Mouse (Mus musculus) retina, embryonic 14.5 days (tissue): ENCODE data around the gene Actr6.

Experiments
- DNase-seq: peaks from one replicate; pipeline ENCODE4 v3.0.0-alpha.2; 2015; ENCODE audit warnings: low spot score

Gene Actr6

DNA sequence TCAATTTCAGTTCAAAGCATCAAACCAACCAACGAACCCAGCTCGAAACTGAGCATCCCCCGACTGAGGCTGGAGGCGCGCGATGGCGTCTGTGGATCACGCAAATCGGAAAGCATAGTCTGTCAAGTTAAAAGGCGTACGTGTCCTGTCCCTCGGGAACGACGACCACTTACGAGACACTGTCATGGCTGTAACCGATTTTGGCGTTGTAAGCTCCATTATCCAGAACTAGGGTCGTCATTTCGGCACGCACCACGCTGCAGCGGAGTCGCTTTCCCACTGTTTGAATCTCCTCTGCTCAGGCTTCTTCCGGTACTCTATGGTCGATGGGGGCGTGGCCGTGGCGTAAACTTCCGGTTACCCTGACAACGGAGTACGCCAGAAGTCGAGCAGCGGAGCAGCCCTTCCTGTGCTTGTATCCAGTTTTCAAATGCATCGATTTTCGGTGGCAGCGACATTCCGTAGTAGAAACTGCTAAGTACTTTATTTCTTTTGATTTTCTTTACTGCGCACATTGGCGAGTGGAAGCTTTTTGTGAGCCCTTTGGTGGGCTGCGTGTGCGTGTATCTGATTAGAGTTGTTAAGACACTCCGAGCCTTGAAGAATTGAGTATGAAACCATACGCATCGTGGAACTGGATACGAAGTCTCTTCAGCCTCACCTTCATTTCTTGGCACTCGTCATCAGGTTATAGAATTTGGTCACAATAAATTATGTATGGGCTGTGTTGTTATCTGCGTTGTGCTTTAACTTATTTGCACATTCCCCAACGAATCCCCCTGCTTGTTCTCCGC is at the start of gene Actr6:
Actr6 (minus strand) TSS at position 295 of the 794 bp plus-strand sequence.
- DNase-seq, result peak; percentile 96

DNA sequence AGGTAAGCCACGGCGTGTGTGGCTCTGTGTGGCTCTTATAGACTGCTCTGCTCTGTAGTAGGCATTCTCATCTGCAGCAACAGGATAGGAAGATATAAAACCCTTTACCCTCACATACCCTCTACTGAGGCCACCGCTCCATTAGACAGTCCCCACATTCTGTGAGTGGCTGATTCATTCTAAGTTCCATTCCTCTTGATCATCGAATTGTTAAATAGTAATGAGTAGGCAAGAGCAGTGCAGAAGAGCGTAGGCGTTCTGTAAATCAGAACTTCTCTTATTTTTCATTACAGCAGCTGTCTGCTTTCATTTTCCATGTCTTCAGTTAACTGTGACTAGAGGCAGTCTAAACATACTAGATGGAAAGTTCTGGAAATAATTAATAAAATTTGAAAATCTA is 43.9 kb upstream of the Actr6 start:
- no peak for DNase-seq

DNA sequence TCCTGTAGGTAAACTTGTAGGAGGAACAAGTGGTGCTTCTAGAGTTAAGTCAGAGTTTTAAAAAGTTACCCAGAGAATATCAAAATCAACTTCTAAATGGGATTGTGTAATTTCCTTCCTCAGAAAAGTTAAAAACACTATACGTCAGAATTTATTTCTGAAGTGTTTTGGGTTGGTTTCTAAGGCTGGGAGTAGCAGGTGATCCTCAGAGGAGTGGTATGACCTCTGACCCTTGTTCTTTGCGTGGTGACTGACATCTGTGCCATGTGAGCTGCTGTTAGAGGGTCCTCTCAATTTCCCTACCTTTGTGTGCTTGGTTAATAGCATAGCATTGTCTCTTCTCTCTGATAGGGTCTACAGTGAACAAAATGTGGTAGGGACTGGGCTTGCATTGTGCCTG is 39.8 kb upstream of the Actr6 start:
- no peak for DNase-seq

DNA sequence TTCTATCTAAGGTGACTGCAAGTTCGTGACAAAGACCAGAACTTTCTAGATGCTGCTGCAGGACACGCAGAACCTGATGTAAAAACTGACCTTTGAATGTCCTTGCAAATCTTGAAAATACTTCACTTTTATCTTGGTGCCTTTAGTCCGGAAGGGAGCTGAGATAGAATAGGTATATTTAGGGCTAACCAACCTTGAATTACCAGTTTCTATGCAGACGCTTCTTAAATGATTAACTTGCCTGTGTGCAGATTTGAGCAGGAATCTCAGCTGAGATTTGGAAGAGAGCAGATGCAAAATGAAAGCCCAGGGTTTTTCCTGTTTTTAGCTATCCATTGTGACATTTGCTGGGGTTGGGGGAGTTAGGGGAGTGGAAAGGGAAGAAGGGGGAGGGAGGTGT is 37.0 kb upstream of the Actr6 start:
- no peak for DNase-seq

DNA sequence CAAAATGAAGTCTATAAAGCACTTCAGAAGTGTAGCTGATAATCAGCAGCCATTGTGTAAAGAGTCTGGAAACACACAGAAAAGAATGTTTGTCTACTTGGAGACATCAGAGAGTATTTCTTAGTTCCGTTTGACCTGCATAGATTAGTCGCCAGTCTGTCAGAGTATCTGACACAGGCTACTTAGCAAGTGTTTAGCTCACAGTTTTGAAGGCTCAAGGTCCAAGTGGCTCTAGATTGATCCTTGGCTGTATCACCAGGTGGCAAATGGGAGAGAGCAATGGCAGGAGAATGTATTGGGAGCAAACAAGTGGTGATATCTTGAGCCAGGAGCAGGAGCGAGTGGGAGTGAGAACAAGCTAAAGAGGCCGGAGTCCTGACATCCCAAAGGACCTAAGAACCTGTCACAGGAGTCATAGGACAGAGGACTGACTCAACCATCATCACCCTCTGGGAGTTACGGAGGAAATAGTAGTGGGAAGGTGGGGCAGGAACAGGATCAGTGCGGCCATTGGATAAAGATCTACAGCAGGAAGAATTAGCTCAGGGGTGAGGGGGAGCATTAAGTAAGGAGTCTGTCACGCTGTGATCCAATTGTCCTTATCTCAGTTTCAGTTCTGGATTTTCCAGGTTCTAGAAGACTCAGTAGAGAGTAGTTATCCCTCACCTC is 36.4 kb upstream of the Actr6 start:
- DNase-seq, result no peak

DNA sequence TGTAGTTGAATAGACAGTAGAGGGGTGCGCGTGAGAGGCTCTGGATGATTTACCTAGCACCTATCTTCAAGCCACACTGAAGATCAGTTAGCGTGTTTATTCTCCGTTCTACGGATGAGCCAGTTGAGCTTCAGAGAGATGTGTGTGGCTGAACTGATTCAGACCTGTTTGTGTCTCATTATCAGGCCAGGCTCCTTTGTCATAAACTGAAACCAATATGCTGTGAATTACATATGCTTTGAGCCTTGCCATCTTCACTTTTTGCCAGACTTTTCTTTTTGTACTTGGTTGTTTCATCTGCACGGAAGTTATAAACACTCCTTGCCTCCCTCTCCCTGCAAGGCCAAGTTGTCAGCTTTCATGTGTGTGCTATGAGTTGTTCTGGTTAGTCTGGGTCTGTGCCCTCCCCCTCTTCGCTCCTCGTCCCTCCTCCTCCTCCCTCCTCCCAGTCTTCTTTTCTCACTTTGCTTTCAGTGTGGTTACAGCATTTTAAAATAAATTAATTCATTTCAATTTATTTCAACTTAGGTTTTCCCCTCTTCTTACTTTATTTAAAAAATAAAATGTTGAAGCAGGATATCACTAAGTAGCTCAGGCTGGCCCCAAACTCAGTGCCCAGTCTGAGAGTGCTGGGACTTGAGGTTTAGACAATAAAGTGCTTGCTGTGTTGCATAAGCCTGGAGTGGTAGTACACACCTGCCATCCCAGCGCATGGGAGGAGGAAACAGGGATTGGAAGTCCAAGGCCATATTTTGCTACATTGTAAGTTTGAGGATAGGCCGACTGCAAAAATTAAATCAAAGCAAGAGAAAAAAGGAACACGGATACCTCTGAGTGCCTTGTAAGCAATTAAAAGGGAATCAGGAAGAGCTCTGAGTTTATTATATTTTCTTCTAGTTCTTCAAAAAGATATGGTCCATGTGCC is 34.0 kb upstream of the Actr6 start:
- no peak for DNase-seq

DNA sequence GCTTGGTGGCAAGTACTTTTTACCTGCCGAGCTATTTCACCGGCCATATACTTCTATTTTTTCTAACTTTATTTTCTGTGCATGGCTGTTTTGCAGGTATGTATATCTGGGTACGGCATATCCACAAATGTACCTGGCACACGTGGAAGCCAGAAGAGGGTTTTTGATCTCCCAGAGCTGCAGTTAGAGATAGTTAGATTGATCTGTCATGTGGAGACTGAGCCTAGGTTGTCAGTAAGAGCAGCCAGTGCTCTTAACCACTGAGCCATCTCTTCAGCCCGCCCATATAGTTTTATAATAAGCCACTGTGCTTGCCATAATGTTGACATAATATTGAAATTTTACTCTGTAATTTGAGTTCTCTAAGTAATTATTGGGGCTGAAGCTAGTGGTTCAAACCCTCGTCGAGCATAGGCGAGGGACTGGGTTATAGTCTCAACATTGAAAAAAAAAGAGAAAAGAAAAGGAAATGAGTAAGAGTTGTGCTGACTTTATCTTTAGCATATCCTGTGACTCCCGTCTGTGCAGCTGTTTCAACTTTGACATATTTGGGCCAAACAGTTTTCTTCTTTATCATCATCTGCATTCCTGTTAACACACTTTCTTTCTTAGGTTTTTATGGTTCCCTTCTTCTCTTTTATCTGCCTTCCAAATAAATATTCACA is 32.5 kb upstream of the Actr6 start:
- no peak for DNase-seq

DNA sequence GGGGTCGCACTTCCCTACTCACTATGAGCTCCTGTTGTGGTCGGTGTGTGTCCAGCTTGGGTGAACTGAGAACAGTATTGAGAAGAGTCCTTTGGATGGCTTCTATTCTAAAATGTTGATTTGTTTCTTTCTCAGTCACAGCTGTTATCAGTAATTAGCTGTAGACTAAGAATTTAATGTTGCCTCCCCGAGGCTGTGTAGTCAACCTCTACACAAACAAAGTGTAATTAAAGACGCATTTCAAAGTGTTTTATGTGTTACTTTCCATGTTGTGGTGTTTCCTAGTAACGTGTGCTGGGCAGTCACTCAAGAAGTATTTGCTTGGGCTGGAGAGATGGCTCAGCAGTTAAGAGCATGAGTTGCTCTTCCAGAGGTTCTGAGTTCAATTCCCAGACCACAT is 28.7 kb upstream of the Actr6 start:
- no peak for DNase-seq

DNA sequence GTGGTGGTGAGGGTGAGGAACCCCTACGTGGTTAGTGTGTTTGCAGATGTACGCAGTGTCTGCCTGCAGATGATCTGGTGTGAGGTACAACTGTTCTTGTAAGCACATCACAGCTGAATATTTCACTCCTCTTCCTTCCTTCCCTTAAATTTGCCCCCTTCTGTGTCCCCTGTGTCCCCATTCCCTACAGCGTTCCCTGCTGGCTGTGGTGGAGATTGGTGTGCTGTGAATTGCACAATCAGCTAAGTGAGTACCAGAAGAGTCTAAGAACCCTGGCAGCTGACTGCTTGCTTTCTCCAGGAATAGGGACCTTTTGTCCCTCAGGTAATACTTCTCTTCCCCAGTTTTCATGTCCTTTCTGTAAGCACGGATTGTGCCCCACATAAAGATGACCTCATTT is 23.1 kb upstream of the Actr6 start:
- no peak for DNase-seq

DNA sequence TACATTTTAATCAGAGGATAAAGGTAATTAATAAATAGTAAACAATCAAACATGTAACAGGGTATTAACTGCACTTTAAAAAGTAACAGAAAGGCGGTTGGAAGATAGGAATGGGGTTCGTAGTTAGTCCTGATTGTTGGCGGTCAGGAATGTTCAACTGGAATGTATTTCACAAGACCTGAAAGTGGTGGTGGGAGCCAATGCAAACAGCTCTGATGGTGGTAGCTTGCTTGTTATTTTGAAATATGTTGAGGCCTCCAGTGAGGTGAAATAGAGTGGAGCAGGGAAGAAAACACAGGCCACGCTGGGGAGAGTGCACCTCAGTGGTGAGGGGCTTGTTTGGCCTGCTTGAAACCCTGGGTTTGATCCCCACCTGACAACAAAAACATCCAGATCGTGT is 19.0 kb upstream of the Actr6 start:
- no peak for DNase-seq

DNA sequence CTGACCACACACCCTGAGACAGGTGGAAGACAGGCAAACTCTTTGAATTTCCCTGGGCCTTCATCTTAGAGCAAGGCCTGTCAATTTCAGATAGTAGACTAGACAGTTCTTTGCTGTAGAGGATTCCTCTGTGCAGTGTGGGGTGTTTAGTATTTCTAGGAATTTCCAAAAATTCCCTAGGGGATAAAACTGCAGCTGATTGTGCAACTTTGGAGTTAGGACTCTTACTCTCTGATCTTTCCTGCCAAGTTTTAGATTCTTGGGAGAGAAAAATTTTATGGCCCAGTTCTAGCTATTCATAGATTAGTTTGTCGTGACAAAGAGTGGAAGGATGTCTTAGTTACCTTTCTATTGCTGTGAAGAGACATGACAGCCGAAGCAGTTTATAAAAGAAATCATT is 16.5 kb upstream of the Actr6 start:
- no peak for DNase-seq

DNA sequence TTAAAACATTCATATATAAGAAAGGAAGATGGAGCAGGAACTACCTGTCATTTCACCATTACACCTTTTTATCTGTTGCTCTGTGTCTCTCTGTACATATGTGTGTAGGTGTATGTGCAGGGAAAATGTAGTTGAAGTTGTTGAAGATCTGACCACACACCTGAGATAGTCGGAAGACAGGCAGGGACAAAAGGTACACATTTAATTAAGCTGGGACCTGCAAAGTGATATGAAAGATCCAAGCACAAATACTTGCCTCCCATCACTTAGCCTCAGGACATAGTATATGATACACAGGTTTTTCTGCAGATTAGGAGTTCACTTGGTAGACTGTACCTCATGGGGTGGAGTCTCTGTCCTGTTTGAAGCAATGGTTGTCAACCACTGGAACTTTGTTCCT is 15.8 kb upstream of the Actr6 start:
- DNase-seq, result no peak

DNA sequence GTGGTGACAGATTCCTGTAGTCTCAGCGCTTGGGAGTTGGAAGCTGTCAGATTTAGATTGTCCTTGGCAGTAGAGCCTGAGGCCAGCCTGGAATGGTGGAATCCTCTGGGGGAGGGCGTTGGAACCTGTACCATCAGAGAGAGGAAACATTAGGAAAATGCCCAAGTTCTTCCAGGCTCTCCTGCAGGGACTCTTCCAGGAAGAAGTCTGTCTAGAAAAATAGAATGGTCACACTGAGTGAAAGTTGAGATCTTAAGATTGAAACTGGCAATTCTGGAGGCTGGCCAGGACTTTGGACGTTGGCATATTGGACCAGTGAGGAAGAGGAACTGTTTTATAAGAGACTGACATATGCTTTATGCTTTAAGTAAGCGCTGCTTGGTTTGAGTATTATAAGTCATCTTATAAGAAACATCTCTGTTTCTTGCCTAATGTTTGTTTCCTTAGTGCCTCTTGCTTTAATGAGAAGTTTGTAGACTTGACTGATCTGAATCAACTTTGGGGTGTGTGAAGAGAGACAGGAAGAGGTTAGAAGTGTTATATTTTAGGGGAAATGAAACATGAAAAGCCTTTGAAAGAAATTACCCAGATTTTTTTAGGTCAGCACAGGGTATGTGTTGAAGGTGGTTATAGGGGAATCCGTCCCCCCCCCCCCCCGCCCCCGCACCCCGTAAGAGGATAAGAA is 15.3 kb upstream of the Actr6 start:
- no peak for DNase-seq

DNA sequence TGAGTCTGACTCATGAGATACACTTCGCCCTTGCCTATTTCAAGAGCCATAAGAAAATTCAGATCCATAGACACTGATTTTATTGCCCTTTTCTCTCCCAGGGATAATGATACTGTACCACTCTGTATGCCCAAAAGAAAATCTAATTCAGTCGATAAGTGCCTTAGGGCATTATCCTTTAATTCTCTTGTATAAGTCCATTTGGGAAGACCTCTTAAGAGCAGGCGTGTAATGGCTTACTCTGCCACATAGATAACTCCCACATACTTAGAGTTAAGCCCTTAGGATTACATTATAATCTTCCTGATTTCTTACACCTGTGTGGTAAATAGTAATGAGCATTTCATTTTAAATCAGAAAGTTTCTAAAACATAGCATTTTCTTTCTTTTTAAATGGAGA is 14.5 kb upstream of the Actr6 start:
- DNase-seq, result peak; percentile 13

DNA sequence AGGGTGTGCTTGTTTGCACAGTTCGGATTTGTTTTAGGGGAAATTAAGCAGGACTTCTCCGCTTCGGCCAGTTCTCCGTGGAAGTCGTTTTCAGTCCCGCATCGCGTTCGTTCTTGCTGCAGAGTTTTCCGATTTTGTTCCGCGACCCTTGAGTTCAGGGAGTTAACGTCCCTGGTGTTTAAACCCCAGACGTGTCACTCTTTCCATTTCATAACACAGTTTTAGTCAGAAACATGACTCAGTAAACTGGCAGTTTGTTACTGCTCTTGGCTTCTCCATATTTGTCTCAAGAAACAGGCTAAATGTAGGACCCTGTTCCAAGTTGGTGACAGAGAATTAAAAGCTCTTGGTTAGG is 13.5 kb upstream of the Actr6 start:
- DNase-seq, result no peak

DNA sequence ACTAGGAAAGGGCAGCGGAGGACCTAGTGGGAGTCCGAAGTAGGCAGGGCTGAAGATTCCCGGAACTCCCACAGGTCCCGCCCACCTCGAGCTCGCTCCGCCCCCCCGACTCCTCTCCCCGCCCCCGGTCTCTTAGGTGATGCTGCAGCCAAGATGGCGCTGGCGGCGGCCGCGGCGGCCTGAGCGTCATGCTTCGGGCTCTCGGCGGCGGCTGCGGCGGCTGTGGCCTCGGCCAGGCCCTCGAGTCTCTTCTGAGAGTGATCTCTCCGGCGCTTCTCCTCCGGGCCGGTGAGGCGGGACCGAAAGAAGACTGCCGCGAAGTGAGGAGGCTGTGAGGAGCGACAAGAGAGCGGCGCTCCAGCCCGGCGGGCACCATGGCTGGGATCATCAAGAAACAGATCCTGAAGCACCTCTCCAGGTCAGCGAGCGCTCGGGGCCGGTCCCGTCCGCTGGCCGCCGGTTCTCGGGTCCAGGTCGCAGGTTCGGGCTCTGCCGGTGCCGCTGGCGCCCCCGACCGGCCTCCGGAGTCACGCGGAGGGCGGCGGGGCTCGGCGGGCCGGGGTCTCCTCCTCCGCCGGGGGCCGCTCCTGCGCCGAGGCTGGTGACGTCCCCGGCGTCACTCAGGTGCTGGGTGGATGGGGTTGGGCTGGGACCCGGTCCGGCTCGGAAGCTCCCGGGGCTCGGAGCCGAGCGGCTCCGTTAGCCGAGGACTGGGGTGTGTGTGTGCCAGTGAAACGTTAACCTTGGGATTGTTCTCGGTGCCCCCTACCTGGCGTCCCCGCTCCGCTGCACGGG is 13.0 kb upstream of the Actr6 start, which contains the start of gene Uhrf1bp1l:
Uhrf1bp1l (plus strand) TSS at position 121 of the 795 bp plus-strand sequence.
- peak; percentile 96 for DNase-seq

DNA sequence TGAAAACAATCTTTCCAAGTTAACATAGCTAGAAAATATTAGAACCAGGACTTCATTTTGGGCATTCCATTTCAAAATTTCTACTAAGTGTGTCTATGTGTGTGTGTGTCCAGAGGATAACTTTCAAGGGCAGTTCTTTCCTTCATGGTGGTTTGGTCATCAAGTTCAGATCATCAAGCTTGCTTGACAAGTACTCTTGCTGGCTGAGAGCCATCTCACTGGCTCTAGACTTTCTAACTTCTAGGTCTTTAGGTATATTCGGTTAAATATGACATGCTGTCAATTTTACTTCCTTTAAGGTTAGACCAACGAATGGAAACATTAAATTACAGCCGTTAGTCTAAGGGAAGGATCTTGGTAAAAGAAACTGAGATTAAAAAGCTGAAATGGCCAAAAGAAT is 12.2 kb upstream of the Actr6 start:
- DNase-seq, result no peak

DNA sequence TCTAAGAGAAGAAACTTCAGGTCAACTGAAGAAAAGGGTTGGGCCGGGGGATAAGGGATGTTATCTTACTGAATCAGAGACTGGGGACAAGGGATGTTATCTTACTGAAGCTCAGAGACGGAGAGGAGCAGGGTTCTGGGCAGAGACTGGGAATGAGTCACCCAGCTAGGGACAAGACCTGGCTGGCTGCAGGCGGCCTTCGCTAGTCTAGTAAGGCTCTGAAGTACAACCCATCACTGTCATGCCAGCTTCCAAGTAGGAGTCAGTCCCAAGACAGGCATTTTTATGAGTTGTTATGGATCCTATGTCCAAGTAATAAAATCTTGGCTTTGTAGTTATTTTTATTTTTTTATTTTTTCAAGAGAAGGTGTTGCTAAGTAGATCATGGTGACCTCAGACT is 11.2 kb upstream of the Actr6 start:
- DNase-seq, result no peak

DNA sequence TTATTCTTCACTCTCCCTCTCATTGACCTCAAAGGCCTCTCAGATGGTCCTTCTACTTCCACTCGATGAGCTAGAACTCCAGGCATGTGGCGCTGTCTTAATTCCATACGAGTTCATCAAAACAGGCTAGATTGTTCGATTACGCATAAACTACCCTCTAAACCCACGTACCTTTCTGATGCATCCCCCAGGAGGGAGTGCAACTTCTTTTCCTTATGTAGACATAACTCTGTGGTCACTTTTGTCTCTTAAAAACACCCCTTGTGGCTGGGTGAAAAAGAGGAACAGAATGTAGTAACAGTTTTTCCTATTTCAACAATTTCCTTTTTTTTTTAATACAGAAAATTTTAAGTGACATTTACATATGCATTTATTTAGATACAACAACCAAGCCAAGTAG is 8.9 kb upstream of the Actr6 start:
- DNase-seq, result no peak

DNA sequence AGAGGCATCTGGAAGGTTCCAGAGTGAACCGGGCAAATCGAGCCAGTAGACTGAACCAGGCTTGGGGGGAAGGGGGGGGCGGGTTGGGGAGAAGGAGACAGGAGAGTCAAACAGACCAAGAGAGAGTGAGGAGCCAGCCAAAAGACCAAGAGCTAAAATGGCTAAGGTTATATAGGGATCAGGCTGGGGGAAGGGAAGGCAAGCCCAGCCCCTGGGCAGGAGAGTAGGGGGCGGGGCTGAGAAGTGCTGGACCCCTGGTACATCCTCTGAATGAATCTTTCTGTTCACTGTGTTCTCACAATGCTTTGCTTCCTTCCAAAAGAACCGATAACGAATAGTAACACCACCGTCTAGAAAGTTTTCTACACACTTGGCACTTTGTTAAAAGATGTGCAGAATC is 7.6 kb upstream of the Actr6 start:
- no peak for DNase-seq

DNA sequence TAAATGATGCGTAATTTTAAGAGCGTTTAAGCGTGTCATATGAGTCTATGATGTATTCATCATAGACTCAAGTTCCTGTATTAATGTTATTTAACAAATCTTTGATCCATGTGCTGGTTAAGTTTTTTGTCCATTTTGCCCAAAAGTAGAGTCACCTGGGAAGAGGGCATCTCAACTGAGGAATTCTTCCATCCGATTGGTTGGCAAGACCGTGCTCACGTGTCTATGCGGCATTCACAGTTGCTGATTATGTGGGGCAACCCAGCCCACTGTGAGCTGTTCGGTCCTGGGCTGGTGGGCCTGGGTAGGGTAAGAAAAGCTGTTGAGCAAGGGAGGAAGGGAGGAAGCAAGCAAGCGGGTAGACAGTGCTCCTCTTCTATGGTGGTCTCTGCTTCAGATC is 6.3 kb upstream of the Actr6 start:
- no peak for DNase-seq
